Mouse (Mus musculus) thymus, postnatal 36 days (tissue): ENCODE results near the gene Ly6g6c.
"Not testable (repeated sequence)": the region's sequence is repeated elsewhere in the genome, so short reads cannot be mapped to it uniquely, and the experiment has no call there.

Experiments
- DNase-seq, 2 experiments: peaks; one replicate each; pipeline ENCODE4 v3.0.0; 2022; ENCODE audit warnings: mixed read lengths in 2 of 2

The Ly6g6c gene

DNA sequence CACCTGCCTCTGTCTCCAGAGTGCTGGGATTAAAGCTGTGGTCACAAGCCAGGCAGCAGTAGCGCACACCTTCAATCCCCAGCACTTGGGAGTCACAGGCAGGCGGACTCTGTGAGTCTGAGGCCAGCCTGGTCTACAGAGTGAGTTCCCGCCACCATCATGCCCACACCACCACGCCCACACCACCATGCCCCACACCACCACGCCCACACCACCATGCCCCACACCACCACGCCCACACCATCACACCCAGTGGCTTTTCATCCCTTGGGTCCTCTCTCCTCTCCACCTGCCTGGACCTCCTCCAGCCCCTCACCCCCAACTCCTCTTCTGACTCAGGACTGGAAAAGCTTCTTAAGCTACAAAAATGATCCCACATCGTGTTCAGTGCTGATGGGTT is 33.3 kb upstream of the Ly6g6c start:
- DNase-seq, result no peak

DNA sequence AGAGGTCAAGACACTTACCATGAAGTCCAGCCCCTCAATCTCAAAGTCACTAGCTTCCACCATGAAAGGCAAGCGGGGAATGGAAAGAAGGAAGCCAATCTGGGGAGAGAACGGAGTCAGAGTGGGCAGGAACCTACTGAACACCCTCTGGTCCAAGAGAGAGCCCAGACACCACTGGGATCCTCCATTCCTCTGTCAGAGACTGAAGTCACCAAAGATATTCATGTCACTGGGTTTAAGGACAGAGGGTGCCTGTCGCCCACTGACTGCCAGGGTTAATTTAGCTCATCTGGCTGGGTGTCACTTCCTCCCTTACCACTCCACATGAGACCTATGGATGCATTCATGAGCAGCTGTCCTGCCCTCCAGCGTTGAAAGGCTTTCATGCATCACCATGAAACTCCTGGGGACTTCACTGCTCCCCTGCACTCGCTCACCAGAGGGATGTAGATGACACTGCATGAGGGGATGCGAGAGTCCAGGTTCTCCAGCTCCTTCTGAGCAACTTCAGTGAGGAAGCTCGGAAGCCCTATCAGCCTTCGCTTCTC is 32.8 kb upstream of the Ly6g6c start:
- DNase-seq, result no peak

DNA sequence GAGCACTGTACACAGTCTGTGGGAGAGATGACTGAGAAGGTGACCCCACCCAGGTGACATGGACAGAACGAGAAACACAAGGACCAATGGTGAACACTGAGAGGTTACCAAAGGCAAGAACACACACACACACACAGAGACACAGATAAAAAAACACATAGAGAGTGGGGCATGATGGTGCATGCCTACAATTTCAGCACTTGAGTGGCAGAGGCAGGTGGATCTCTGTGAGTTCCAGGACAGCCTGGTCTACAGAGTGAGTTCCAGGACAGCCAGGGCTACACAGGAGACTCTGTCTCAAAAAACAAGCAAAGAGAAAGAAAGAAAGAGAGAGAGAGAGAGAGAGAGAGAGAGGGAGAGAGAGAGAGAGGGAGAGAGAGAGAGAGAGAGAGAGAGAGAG is 31.5 kb upstream of the Ly6g6c start:
- DNase-seq, result not testable (repeated sequence)

DNA sequence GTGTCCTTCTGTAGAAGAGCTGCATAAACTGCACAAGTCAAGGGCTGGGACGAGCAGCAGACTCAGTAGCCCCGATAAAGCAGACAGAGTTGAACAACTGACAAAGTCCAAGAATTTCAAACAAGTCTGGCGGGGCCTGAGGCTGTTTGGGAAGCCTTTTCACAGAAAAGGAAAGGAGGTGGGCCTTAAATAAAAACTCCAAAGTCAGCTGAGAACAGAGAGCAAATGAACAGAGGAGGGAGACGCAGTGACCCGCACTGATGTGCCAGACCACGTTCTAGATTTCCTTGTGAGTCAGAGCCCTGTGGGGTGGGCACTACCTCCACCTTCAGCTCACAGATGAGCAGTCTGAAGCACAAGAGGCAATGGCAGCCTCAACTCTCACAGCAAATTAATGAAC is 30.3 kb upstream of the Ly6g6c start:
- no peak for DNase-seq

DNA sequence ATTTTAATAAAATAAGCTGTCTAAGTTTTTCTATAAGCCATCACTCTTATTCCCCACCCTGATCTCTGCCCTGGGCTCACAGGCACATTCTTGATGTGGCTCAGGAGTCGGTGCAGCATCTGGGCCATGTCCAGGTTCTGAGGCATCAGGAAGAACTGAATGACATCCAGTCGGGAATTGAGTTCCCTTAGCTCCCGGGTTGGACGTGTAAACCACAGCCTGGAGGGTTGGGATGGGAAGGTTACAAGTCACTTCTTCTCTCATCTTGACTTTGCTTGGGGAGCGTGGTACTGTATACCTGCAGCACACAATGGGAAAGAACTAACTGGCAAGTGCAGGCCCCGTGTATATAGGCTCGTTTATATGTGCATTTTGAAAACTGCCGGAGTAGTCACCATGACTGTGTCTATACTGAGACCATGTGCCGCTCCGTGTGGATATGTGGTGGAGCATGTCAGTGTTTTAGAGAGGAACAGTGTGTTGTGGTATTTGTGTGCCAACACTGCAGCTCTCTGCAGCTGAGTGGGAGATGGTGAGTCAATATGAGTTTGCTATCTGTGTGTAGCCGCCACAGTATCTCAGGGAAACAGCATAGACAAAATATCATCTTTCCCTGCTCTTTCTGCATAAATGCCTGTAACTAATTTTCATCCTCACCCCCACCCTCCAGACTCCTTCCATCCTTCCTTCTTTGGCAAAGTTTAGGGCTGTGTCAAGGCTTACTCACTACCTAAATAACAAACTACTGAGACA is 25.9 kb upstream of the Ly6g6c start:
- DNase-seq, result no peak

DNA sequence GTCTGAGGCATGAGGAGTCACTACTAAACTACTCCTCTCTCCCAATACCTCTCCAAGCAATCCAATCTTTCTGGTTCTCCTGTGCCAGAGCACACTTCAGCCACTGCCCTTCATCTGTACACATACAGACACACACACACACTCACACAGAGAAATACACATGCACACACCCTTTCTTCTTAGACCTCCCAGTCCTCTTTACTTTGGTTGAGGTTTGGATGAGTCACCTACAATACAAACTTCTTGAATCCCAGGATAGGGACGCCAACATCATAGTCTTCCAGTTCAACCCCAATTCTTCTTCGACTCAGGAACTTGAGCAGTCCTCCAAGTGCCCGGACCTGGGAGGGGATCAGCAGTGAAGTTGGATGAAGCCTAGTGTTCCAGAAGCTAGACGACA is 21.4 kb upstream of the Ly6g6c start:
- DNase-seq, result no peak

DNA sequence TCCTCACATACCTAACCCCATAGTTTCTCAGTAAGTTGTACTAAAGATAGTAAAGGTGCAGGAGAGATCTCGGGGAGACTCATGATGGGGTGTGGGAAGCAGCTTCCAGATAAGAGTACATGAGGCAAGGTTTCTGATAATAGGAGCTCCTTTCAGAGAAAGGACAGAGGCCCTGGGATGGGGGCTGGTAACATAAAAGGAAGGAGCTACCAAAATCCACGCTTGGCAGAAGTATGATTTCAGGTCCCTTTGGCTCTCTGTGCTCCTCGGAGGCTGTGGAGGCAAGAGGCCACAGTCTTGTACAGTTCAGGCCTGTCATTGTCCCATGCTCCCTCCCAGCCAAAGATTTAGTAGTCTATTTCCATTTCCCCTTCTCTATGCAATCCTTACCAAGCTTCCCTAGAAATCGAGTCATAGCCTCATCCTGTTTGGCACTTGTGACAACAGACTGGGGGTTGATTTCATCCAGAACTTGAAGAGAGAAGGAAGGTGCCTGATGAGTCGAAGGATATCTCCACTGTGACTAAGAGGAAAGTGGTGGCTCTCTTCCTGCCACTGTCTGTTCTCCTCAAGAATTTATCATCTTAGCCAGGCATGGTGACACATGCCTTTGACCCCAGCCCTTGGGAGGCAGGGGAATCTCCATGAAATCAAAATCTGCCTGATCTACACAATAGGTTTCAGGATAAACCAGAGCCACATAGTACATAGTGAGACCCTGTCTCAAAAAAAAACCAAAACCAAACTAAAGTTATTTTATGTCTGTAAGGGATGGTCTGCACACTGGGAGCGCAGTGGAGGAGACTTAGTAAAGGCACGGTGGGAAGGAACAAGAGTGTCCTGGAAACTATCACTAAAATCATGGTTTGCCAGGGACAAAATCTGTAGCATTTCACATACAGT is 20.0 kb upstream of the Ly6g6c start:
- no peak for DNase-seq

DNA sequence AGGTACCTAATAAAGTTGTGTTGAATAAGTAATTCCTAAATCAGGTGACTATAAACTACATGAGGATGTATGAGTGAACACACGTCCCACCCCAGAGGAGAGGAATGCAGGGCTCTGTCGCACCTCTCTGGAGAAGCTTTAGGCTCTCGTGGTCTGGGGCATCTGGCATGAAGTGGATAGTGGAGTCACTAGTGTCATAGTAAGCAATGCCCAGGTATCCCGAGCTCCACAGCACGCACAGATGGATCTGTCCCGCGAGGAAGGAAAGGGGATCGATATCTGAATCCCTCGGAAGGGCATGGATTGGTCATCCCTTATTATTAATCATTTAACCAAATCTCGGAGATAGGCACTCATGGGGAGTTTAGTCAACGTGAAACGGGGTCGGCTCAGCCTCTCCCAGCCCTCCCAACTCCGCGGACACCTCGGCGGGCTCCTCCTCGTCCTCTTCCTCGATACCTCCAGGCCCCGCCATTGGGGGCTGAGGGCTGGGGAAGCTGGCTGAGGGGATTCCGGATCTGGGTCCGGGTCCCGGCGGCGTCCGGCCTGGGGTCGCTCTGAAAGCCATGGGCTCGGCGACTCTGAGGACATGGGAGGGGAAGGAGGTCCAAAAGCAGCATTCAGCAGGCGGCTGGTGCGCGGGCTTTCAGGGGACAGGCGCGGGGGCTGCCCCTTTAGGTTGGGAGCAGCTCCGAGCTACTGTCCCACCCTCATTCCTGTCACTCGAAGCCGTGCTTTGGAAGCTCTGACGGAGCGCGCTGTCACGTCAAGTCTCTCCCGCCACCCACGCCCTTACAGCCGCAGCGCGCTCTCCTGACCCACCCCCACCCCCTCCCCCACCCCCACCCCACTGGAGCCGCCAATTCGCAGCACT is 19.1 kb upstream of the Ly6g6c start:
- DNase-seq, result no peak

DNA sequence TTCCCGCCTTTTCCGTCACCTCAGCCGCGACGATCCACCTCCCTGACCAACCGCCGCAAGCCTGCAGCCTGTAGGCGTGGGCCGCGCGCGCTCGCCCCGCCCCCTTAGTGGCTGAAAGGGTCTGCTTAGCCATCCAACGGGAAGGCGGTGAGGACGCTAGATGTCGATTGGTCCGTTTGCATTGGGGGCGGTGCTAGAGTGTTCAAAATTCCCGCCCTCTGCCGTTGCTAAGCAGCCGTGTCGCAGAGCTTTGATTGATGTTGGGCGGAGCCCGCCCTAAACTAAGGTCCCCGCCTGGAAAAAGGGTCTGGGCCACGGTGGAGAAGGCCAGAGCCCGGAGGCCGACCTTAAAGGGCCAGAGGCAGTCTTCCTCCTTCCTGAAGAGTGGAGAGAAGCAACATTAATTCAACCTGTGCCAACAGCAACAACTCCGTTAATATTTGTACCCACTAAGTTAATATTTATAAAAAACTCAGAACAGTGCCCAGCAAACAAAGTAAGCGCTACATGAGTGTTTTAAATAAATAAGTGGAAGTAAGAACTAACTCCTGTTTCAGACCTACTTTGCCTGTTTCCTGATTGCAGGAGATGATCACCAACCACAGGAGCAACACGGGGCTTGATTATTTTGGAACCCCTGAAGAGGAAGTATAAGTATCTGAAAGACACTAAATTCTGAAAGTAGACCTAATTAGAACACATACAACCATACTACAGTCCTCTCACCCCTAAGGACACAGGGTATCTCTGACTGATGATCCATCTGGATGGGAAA is 18.3 kb upstream of the Ly6g6c start, which contains the start of gene Msh5:
Gene Msh5, minus strand, starts transcription at position 65 of the 775 bp plus-strand sequence.
- peak; percentile 97 to 98 for DNase-seq

DNA sequence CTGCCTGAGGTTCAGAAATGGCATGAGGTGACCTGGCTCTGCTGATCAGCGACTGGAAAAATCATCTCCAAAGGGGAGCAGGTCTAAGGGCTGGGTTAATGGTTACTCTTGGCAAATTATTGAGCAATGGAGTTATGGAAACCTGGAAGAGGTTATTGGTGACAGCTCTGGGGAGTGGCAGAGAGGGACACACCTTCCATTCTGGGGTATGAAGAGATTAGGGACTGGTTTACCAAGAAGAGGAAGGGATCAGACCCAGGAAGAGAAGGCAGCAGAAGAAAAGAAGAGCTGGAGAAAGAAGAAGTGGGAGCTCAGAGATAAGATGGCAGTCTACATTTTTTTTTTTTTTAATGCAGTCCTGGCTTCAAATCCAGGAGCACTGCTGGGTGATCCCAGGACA is 17.5 kb upstream of the Ly6g6c start:
- no peak for DNase-seq

DNA sequence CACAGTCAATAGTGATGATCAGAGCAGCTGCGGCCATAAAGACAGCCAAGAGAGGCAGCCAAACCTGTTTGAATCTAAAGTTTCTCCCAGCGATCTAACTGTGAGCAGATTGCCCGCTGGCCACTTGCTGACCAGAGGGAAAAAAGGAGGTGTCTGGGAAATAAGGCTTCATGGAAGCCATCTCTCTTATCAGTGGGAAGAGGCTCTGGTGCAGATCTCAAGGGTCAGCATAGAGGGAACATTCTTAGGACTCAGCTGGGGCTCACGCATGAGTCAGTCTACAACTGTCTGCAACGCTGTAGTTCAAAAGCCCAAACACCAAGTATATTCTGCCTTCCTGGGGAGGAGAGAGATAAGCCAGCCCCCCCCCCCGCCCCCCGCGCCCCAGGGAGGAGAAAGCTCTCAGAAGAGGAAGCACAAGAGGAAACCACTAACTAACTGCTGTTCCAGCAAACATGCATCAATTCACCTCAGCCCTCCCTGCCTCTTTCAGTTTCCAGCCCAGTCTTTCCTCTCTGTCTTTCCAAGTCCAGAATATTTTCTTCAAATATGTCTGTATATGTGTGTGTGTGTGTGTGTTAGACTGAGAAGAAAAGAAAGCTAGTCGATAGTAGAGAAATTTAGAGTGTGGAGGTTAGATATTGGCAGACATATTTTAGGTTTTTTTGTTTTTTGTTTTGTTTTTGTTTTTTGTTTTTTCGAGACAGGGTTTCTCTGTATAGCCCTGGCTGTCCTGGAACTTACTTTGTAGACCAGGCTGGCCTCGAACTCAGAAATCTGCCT is 16.8 kb upstream of the Ly6g6c start:
- DNase-seq, result peak; percentile 30 to 55

DNA sequence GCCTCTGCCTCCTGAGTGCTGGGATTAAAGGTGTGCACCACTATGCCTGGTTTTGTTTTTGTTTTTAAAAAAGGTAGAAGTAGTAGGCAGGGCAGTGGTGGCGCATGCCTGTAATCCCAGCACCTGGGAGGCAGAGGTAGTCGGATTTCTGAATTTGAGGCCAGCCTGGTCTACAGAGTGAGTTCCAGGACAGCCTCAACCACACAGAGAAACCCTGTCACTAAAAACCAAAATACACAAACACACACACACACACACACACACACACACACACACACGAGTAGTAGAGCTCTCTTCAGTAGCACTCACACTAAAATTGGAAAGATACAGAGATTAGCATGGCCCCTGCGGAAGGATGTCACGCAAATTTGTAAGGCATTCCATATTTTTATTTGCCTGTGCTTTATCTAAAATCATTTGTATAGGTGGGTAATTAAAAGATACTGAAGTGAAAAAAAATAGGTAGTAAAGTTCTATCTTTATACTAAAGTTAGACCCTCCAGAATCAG is 16.2 kb upstream of the Ly6g6c start:
- DNase-seq, result no peak

DNA sequence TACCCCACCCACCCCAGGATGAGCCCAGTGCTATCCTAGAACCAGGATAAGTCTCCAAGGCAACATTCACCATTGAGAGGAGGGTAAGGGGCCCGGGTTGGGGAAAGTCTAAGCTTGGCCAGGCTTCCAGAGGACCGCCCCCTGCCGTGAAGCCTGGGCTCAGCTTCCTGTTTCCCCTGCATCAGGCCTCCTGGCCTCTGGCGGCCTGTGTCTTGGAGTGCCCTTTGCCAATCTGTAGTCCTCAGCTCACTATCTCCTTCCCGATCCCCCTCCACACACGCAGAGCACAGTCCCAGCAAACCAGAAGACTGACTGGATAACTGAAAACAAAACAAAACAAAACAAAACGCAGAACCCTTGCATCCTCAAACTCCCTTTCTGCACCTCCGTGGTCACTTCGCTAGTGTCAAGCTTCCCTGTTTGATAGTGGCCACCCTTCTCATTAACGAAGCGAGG is 15.6 kb upstream of the Ly6g6c start, which contains the start of gene Clic1:
Gene Clic1, plus strand, starts transcription at position 406 of the 456 bp plus-strand sequence.
- DNase-seq, result peak; percentile 67 to 78

DNA sequence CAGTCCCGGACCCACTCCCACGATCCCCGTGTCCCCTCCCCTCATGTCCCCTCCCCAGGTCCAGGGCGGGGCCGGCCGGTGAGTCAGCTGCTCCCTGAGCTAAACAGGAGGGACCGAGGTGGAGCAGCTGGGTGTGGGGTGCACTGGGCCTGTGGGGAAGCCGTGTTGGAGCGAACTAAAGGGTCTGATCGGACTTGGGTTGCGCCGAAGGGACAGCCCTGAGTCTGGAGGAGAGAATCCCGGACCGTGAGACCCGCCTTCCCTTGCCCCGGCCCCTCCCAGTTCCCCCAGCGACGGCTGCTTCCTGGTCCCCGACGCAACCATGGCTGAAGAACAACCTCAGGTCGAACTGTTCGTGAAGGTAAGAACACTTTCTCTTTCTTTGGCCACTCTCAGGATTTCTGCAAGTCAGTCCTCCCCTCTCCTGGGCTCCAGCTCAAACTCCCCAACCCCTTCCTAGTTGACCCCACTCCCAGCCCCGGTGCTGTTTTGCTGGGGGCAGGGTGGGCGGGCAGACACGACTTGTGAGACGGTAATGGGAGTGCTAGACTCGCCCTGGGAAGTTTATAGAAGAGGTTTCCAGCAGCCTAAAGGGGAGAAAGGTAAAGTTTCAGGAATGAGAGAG is 14.9 kb upstream of the Ly6g6c start:
- peak; percentile 85 to 86 for DNase-seq

DNA sequence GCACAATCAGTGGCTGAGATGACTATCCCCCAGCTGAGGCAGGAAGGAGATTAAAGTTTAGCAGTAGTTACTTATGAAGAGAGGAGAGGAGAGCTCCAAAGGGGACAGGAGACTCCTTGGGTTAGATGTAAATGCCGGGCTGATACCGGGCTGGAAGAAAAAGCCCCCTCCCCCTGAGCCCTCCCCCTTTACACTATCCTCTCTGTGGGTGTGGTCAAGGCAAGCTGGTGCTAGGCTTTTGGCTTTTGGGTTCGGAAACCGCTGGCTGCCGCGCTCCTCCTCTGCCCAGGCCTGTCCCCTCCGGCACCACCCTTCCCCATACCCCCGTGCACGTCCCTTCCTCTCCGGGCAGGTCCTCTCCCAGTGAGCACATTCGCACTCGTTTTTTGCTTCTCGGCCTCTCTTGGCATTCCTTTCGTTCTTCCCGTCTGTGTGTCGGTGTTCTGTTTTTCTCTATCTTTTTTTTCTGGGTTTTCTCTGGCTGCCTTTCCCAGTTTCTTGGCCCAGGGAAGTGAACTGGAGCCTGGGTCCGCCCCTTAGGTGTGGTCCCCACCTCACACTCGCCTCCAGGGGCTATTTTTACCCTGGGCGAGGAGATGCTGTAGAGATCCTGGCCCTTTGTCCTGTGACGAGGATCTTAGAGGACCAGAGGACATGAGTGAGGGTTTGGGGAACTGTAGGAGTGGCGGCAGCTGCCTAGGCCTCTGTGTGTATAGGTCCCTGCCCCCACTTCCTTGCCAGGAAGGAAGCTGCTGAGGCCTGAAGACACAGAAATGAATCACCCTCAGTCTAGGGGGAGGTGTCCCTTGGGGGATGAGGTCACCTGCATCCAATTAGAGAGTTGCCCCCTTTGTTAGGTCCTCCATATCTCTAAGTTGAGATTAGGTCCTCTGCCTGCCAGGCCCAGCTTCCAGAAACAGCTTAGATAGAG is 13.8 kb upstream of the Ly6g6c start:
- peak; percentile 67 to 82 for DNase-seq

DNA sequence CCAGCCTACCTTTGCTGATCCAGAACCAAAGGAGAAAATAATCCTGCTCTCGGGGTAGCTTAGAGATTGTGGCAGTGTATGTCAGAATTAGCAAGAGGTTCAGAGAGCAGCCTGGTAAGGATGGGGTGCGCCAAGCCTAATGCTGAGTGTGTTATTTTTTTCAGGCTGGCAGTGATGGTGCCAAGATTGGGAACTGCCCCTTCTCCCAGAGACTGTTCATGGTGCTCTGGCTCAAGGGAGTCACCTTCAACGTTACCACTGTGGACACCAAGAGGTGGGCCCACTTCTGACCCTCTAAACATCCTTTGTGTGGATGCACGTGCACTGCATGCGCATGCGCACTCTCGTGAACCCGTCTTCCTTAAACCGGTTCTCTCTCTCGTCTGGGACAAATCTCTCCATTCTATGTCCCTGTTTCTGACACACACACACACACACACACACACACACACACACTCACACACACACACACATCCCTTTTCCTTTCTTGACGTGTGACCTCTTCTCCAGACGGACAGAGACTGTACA is 12.9 kb upstream of the Ly6g6c start:
- DNase-seq, result no peak

DNA sequence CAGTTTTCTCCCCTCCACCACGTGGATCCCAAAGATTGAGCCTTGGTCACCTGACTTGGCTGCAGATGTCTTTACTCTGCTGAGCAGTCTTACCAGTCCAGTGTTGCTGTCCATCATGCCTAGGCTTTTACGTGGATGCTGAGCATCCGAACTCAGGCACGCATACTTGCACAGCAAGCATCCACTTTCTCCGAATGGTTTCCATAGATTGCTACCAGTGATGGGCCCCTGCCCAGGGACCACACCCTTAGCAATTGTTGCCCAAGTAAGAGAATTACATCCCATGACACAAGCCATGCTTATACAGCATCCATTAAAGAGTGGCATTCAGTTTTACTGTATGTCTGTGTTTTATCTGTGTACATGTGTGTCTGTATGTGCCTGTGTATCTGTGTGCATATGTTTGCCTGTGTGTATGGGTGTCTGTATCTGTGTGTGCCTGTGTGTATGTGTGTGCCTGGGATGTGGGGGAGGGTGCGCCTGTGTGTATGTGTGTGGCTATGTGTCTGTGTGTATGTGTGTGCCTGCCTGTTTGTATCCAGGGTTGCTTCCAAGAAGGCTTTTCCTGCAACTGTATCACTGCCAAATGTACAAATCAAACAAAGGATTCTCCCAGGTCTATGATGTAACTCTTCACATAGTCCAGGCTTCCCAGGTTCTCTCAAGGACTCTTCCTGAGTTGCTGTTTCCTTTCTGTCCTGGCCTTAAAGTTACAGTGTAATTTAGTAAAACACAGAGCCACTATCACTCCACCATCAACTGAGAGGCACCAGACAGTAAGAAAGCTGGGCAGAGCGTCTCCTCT is 9.3 kb upstream of the Ly6g6c start:
- no peak for DNase-seq

DNA sequence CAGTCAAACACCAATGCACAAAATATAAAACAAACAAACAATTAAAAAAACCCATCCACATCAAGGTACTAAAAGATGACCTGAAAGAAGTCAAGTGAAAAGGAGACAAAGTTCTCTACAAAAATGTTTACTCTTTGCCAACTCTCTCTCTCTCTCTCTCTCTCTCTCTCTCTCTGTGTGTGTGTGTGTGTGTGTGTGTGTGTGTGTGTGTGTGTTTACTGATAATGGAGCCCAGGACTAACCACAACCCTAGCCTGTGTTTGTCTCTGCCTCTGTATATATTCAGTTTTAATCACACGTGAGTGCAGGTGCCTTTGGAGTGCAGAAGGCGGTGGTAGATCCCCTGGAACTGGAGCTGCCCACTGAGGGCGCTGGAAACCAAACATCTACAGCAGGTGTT is 8.1 kb upstream of the Ly6g6c start:
- no peak for DNase-seq
